Mouse (Mus musculus) megakaryocyte, embryonic 14.5 days (primary cell): Measurements from ENCODE around the gene Clec10a. TPM values are rescaled to one million over a fixed set of nuclear protein-coding genes. Genes with fewer than 3 reads are reported as not detected.

Experiments used
- H3K27me3 ChIP-seq: replicated peaks from 2 replicates; pipeline ENCODE3; 2012; ENCODE audit warnings: inconsistent platforms
- H3K36me3 ChIP-seq: replicated peaks from 2 replicates; pipeline ENCODE3; 2012; ENCODE audit warnings: low read length, inconsistent platforms, mixed read lengths
- H3K4me1 ChIP-seq: 2 replicates; pipeline ENCODE4 v1.6.1; 2012; ENCODE audit warnings: inconsistent platforms
- H3K4me3 ChIP-seq: replicated peaks from 2 replicates; pipeline ENCODE3; 2012; ENCODE audit warnings: moderate library complexity, mild to moderate bottlenecking, inconsistent platforms
- H3K9me3 ChIP-seq: 2 replicates; pipeline ENCODE4 v1.6.1; 2012; ENCODE audit warnings: inconsistent platforms
- FLI1 ChIP-seq: IDR thresholded peaks from 2 replicates; pipeline ENCODE4 v1.6.1; 2012; ENCODE audit warnings: low read length, inconsistent platforms, mixed read lengths
- GATA1 ChIP-seq: IDR thresholded peaks from 3 replicates; pipeline ENCODE4 v1.6.1; 2012; ENCODE audit warnings: mixed read lengths, low read length, inconsistent platforms, borderline replicate concordance
- polyA plus RNA-seq: library from polyadenylated mRNA; stranded (reverse); fragments of >175 nt; gene quantifications from 2 replicates; pipeline ENCODE4 v1.2.3, GENCODE M21; 2012; ENCODE audit warnings: low replicate concordance; ENCODE audit not compliant: insufficient read depth

Clec10a gene
- polyA plus RNA-seq, 1 experiment, result 0.93 TPM

GRCm38 (mm10) chr11:70214191-70214855, 58.3 kb downstream of the Clec10a start:
- peaks cover 56% of the 10 kb centered on the region for H3K27me3 ChIP-seq
- H3K4me1 ChIP-seq, result peaks cover 35% of the 10 kb centered on the region

DNA sequence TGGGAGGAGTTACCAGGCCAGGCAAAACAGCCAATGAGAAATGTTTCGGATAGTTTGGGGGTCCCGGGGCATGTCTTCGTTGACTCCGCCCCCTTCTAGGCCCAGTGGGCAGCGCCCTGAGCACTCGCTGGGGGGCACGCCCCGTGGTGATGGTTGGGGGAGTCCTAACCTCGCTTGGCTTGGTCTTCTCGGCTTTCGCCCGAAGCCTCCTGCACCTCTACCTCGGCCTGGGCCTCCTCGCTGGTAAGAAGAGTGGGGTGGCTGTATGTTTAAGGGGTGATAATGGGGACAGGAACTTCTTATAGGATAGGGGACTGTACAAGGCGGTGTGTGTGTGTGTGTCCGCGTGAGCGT, 58.8 kb downstream of the Clec10a start:
- H3K4me1 ChIP-seq, result peaks cover 40% of the 10 kb centered on the region
- peaks cover 39% of the 10 kb centered on the region for H3K36me3 ChIP-seq
- H3K9me3 ChIP-seq, result no peaks in the 10 kb centered on the region
- no peak overlapping the region for H3K4me3 ChIP-seq
- TF ChIP-seq GATA1 (no peak), FLI1 (no peak)
- H3K27me3 ChIP-seq, result peaks cover 54% of the 10 kb centered on the region

More at GRCm38 (mm10) chr11:70214191-70214855, 58.3 kb downstream of the Clec10a start:
- Histone ChIP-seq H3K36me3 (peaks cover 39% of the 10 kb centered on the region), H3K4me3 (no peak overlapping the region), H3K9me3 (no peaks in the 10 kb centered on the region)
- TF ChIP-seq FLI1 (no peak), GATA1 (no peak)

GRCm38 (mm10) chr11:70215301-70215700, 59.3 kb downstream of the Clec10a start:
- Histone ChIP-seq H3K9me3 (no peaks in the 10 kb centered on the region), H3K27me3 (peaks cover 54% of the 10 kb centered on the region), H3K4me1 (peaks cover 45% of the 10 kb centered on the region), H3K4me3 (no peak overlapping the region), H3K36me3 (peaks cover 39% of the 10 kb centered on the region)
- TF ChIP-seq GATA1, result no peak

GRCm38 (mm10) chr11:70216103-70216502, 60.1 kb downstream of the Clec10a start:
- Histone ChIP-seq H3K27me3 (peaks cover 46% of the 10 kb centered on the region), H3K4me3 (no peak overlapping the region), H3K9me3 (no peaks in the 10 kb centered on the region), H3K4me1 (peaks cover 53% of the 10 kb centered on the region), H3K36me3 (peaks cover 39% of the 10 kb centered on the region)
- TF ChIP-seq FLI1 (no peak), GATA1 (no peak)

- H3K36me3 ChIP-seq, result peaks cover 39% of the 10 kb centered on the region
- H3K4me3 ChIP-seq, result no peak overlapping the region
- H3K9me3 ChIP-seq, result no peaks in the 10 kb centered on the region
- no peak for TF ChIP-seq GATA1
- TF ChIP-seq FLI1, result no peak
- peaks cover 32% of the 10 kb centered on the region for H3K27me3 ChIP-seq
- H3K4me1 ChIP-seq, result peaks cover 68% of the 10 kb centered on the region
These were observed 62.0 kb downstream of the Clec10a start for GRCm38 (mm10) chr11:70218039-70218438.

DNA sequence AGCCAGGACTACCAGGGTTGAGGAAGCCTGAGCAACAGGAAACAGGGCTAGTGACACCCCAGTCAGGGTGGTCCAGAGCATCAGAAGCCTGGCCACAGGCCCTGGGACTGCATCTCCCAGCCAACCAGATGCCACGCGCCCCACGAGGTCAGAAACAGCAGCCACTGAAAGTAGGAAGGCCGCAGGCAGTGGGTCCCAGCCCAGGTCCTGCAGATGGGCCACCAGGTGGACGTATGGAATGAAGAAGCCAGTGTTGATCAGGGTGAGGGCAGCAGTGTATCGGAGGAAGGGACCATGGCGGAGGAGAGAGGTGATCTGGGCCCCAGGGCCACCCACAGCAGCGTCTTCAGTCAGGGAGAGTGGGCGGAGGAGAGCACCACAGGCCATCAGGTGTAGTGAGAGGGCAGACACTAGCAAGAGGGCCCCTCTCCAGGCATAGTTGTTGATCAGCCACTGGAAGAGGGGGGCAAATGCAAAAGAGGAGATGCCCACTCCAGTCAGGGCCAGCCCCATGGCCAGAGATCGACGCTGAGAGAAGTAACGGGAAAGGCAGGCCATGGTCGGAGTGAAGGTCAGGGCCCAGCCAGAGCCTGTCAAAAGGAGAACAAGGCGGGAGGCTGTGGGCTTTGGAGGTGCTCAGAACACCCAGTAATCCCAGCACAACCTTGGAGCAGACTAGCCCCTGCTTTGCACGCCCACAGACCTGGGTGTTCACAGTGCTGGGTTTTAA, 62.9 kb downstream of the Clec10a start:
- H3K4me3 ChIP-seq, result peak overlapping the region; percentile 21
- peaks cover 76% of the 10 kb centered on the region for H3K4me1 ChIP-seq
- H3K27me3 ChIP-seq, result peaks cover 24% of the 10 kb centered on the region
- H3K9me3 ChIP-seq, result no peaks in the 10 kb centered on the region
- no peak for TF ChIP-seq FLI1
- TF ChIP-seq GATA1, result no peak
- peaks cover 39% of the 10 kb centered on the region for H3K36me3 ChIP-seq

DNA sequence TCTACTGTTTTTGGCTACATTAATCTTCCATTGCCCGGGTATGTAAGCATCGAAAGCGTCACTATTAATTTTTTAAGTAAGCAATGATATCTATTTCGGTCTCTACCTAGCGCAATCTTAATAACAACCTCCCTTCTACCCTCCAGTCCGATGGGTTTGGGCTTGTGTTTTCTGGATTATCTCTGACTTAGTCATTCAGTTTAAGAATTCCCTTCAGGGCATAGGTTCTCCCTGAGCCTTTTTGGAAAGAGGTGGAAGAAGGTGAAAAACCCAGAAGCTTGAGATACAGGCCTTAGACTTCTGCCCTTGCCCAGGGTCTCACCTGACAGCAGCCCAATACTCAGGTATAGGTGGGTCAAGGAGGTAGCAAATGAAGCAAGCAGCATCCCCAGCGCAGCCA, 63.9 kb downstream of the Clec10a start:
- H3K27me3 ChIP-seq, result peaks cover 15% of the 10 kb centered on the region
- peaks cover 39% of the 10 kb centered on the region for H3K36me3 ChIP-seq
- peaks cover 78% of the 10 kb centered on the region for H3K4me1 ChIP-seq
- peak overlapping the region; percentile 93 for H3K4me3 ChIP-seq
- TF ChIP-seq FLI1, result no peak
- H3K9me3 ChIP-seq, result no peaks in the 10 kb centered on the region

DNA sequence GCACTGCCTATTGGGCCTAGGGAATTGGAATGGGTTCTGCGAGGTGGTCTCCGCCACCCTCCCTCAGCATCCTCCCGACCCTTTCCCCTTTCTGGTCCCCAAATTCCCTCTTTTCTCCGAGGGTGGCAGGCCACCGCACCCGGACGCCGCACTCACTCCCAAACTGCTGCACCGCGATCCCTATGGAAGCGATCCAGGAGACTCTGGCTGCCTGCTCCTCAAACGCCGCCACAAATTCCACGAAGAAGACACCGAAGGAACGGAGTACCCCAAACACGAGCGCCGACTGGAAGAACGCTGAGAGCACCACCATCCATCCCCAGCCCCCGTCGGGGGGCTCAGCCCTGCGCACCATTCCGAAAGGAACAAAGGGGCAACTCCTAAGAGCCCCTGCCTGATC, 64.3 kb downstream of the Clec10a start:
- Histone ChIP-seq H3K27me3 (peaks cover 10% of the 10 kb centered on the region), H3K9me3 (no peaks in the 10 kb centered on the region), H3K4me3 (peak overlapping the region; percentile 93), H3K36me3 (peaks cover 39% of the 10 kb centered on the region), H3K4me1 (peaks cover 77% of the 10 kb centered on the region)
- no peak for TF ChIP-seq GATA1
- TF ChIP-seq FLI1, result no peak

Other genes starting within 250 kb of the Clec10a start
- gene Gps2, start 242.3 kb upstream of the Clec10a start, polyA plus RNA-seq, result 116 and 124 TPM in 2 replicates
- 2,079 and 2,119 TPM in 2 replicates for gene Eif5a, start 234.2 kb upstream of the Clec10a start, polyA plus RNA-seq
- 0.75 TPM in 1 of 2 replicates, not detected in the other for gene Ybx2, start 220.4 kb upstream of the Clec10a start, polyA plus RNA-seq
- not detected in 2 replicates for gene Slc2a4, start 208.0 kb upstream of the Clec10a start, polyA plus RNA-seq
- not detected in 2 replicates for gene Cldn7, start 191.4 kb upstream of the Clec10a start, polyA plus RNA-seq
- 289 and 291 TPM in 2 replicates for gene Ctdnep1, start 175.0 kb upstream of the Clec10a start, polyA plus RNA-seq
- gene Elp5, start 173.7 kb upstream of the Clec10a start, polyA plus RNA-seq, result 11.0 TPM in 1 of 2 replicates, not detected in the other
- gene Gabarap, start 165.1 kb upstream of the Clec10a start, polyA plus RNA-seq, result 495 and 977 TPM in 2 replicates
- gene Phf23, start 160.4 kb upstream of the Clec10a start, polyA plus RNA-seq, result 24.1 and 85.6 TPM in 2 replicates
- gene Dvl2, start 155.6 kb upstream of the Clec10a start, polyA plus RNA-seq, result 28.6 and 64.4 TPM in 2 replicates
- 12.7 and 34.2 TPM in 2 replicates for gene Acadvl, start 140.8 kb upstream of the Clec10a start, polyA plus RNA-seq
- 16.1 and 22.0 TPM in 2 replicates for gene Dlg4, start 139.3 kb upstream of the Clec10a start, polyA plus RNA-seq
- 0.36 TPM in 1 of 2 replicates, not detected in the other for gene Asgr1, start 102.1 kb upstream of the Clec10a start, polyA plus RNA-seq
- 0.09 TPM in 1 of 2 replicates, not detected in the other for gene Asgr2, start 63.6 kb upstream of the Clec10a start, polyA plus RNA-seq
- gene Mgl2, start 25.9 kb upstream of the Clec10a start, polyA plus RNA-seq, result not detected in 2 replicates
- gene Slc16a11, start 56.6 kb downstream of the Clec10a start, polyA plus RNA-seq, result not detected in 2 replicates
- 5.3 and 8.1 TPM in 2 replicates for gene Slc16a13, start 64.9 kb downstream of the Clec10a start, polyA plus RNA-seq
- not detected in 2 replicates for gene Bcl6b, start 73.6 kb downstream of the Clec10a start, polyA plus RNA-seq
- gene 0610010K14Rik, start 81.7 kb downstream of the Clec10a start, polyA plus RNA-seq, result 169 and 210 TPM in 2 replicates
- gene Gm21988, start 83.6 kb downstream of the Clec10a start, polyA plus RNA-seq, result 25.7 and 41.9 TPM in 2 replicates
- 869 and 1,064 TPM in 2 replicates for gene Rnasek, start 83.6 kb downstream of the Clec10a start, polyA plus RNA-seq
- gene Alox12, start 99.2 kb downstream of the Clec10a start, polyA plus RNA-seq, result 66.3 and 164 TPM in 2 replicates
- gene Alox12e, start 166.4 kb downstream of the Clec10a start, polyA plus RNA-seq, result 0.03 TPM in 1 of 2 replicates, not detected in the other
- gene Alox15, start 195.8 kb downstream of the Clec10a start, polyA plus RNA-seq, result 0.50 TPM in 1 of 2 replicates, not detected in the other